Mouse (Mus musculus) cerebellum, adult 2 months (tissue): ENCODE results near the gene Pgpep1. TPM values are rescaled to one million over a fixed set of nuclear protein-coding genes. Genes with fewer than 3 reads are reported as not detected.

Source experiments
- DNase-seq, 2 experiments: peaks; one replicate each; pipeline ENCODE4 v3.0.0; 2021
- H3K27ac ChIP-seq: fragments of 200-500 bp; 2 replicates; pipeline ENCODE4 v1.5.1; 2012; ENCODE audit warnings: low read length, control low read depth, inconsistent platforms; ENCODE audit not compliant: insufficient read depth
- H3K27me3 ChIP-seq: fragments of 200-500 bp; 2 replicates; pipeline ENCODE4 v1.6.1; 2012; ENCODE audit warnings: inconsistent platforms, mild to moderate bottlenecking, low read length, moderate library complexity; ENCODE audit not compliant: control insufficient read depth, insufficient read depth
- H3K4me1 ChIP-seq: fragments of 200-500 bp; 2 replicates; pipeline ENCODE4 v1.6.1; 2011; ENCODE audit warnings: low read length; ENCODE audit not compliant: control insufficient read depth, insufficient read depth
- H3K4me3 ChIP-seq: fragments of 200-500 bp; replicated peaks from 2 replicates; pipeline ENCODE3; 2011; ENCODE audit warnings: mild to moderate bottlenecking, low read depth, low read length, control low read depth; ENCODE audit not compliant: insufficient read depth
- CTCF ChIP-seq: fragments of 200-500 bp; IDR thresholded peaks from 2 replicates; pipeline ENCODE4 v1.5.1; 2011; ENCODE audit warnings: low read depth, mild to moderate bottlenecking, control low read depth, low read length, moderate library complexity, borderline replicate concordance; ENCODE audit not compliant: insufficient read depth
- POLR2A ChIP-seq: fragments of 200-500 bp; IDR thresholded peaks from 2 replicates; pipeline ENCODE4 v1.6.1; 2011; ENCODE audit warnings: low read length, control low read depth, borderline replicate concordance; ENCODE audit not compliant: insufficient read depth
- WGBS: fragments of 180-500 bp; shearing (Covaris S2); methylation state at CpG from one replicate; pipeline ENCODE4 v1.1.7; 2018; 5-methylcytosine and 5-hydroxymethylcytosine counted together
- polyA plus RNA-seq: library from polyadenylated mRNA; depleted of rRNA; stranded (reverse); fragments of >200 nt; gene quantifications from 2 replicates; pipeline ENCODE4 v1.2.3, GENCODE M21; 2012

The Pgpep1 gene
- polyA plus RNA-seq, 1 experiment = 32.5 TPM

DNA sequence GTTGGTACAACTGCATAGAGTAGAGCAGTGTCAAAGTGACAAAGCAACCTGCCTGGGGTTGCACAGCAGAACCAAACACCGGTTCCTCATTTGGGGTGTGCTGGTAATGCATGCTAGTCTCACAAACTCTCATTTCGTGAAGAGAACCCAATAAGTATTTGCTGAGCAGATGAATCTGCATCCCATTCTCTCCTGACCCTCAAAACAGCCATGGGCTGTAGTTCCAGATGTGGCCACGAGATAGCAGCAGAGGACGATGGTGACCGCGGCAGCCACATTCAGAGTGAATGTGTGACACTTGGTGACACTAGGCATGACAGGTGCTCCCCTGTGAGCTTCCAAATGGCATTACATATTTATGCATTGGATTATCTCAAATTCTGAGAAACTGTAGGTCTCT is 48.3 kb downstream of the Pgpep1 start:
- WGBS = 1% methylated on average over 6 of the region's 6 CpGs
- H3K4me3 ChIP-seq = peak overlapping the region; percentile 22
- H3K27ac ChIP-seq = no peak overlapping the region
- TF ChIP-seq CTCF = peak; percentile 94
- no peak for TF ChIP-seq POLR2A
- no peaks in the 10 kb centered on the region for H3K27me3 ChIP-seq
- DNase-seq = peak; percentile 80 to 91
- peaks cover 12% of the 10 kb centered on the region for H3K4me1 ChIP-seq

DNA sequence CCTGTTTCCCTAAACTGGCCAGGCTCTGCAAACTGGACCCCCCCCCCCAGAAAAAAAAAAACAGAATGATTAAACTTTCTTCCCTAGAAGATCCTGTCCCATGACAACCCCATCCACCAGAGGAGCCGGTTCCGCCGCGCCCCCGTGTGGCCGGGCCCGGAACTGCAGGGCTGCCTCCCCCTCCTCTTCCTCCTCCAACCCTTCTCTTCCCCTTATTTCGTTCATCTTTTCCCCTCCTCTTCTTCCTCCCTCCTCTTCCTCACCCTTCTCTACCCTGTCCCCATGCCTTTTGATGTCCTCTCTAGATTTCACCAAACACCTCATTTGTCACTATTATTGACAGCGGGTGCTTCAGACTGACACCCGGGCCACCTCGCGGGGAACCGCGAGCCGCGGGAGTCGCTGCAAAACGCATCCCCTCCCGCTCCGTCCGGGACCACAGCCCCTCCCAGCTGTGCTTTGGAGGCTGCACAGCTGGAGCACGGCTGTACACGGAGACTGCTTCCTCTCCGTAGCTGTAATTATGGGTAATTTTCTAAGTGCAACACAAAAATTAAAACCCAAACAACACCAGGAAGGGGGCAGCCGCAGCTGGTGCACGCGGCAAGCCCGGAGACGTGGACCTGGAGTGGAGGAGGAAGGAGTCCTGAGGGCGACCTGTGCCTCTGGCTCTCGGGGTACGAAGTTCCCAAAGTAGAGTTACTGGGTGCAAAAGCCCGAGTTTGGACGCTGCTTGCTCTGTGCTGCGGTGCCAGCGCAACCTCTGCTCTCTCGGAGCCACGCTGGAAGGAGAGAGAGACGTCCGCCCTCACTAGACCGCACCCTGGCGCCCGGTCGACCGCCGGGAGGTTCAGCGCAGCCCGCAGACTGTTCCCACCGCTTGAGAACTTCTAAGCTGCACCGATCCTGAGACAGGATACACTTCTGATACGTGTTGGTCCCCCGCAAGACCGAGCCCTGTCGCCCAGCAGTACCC is 49.1 kb downstream of the Pgpep1 start:
- Histone ChIP-seq H3K27ac (no peak overlapping the region), H3K4me1 (peaks cover 13% of the 10 kb centered on the region), H3K4me3 (peak overlapping the region; percentile 22), H3K27me3 (no peaks in the 10 kb centered on the region)
- under 1% methylated on average over 54 of the region's 54 CpGs for WGBS
- TF ChIP-seq CTCF = peak; percentile 93
- no peak for TF ChIP-seq POLR2A
- DNase-seq = peak; percentile 60 to 82

- H3K27ac ChIP-seq = peak overlapping the region; percentile 37; the same call in 1 of the 2 replicates
- H3K4me1 ChIP-seq = peaks cover 13% of the 10 kb centered on the region
- WGBS = 1% methylated on average over 41 of the region's 45 CpGs
- no peaks in the 10 kb centered on the region for H3K27me3 ChIP-seq
- peak in 1 of 2 experiments; percentile 62 for DNase-seq
- H3K4me3 ChIP-seq = peak overlapping the region; percentile 17
- TF ChIP-seq POLR2A (no peak), CTCF (no peak)
Observed at GRCm38 (mm10) chr8:70609849-70610795, 50.1 kb downstream of the Pgpep1 start.

DNA sequence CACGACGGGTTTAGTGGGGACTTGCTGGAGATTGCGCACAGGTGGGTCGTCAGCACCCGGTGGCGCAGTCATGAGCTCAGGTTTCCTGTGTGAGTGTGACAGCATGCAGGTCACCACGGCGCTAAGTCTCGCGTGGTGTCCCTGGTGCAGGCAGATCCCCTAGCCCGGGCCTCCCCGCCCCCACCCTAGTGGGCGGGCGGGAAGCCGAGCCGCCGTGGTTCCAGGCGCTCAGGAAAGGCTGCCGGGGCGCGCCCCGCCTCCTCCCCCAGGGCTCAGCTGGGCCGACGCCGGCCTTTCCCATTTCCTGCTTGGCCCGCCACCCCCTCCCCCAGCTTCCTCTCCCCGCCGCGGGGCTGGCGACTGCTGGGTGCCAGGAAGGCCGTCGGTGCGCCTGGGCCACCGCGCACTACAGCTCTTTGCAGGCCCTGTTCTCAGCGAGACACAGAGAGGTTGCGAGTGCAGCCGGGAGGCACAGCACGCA is 50.8 kb downstream of the Pgpep1 start:
- peak; percentile 48 to 52 for DNase-seq
- Histone ChIP-seq H3K27ac (peak overlapping the region; percentile 35; the same call in 1 of the 2 replicates), H3K4me3 (peak overlapping the region; percentile 17), H3K27me3 (no peaks in the 10 kb centered on the region), H3K4me1 (peaks cover 13% of the 10 kb centered on the region)
- 1% methylated on average over 38 of the region's 39 CpGs for WGBS
- TF ChIP-seq CTCF (no peak), POLR2A (no peak)

GRCm38 (mm10) chr8:70608749-70609367 is 51.3 kb downstream of the Pgpep1 start, which contains the start of gene Ssbp4:
Ssbp4 (minus strand) TSS chr8:70608872.
- Histone ChIP-seq H3K27ac (peak within 1 kb of the TSS; percentile 80), H3K4me1 (peaks cover 13% of the 10 kb centered on the region), H3K4me3 (peak within 1 kb of the TSS; percentile 97), H3K27me3 (no peaks in the 10 kb centered on the region)
- DNase-seq = no peak
- no peak for TF ChIP-seq CTCF
- no peak for TF ChIP-seq POLR2A
- WGBS = 5% methylated on average over 26 of the region's 26 CpGs

DNA sequence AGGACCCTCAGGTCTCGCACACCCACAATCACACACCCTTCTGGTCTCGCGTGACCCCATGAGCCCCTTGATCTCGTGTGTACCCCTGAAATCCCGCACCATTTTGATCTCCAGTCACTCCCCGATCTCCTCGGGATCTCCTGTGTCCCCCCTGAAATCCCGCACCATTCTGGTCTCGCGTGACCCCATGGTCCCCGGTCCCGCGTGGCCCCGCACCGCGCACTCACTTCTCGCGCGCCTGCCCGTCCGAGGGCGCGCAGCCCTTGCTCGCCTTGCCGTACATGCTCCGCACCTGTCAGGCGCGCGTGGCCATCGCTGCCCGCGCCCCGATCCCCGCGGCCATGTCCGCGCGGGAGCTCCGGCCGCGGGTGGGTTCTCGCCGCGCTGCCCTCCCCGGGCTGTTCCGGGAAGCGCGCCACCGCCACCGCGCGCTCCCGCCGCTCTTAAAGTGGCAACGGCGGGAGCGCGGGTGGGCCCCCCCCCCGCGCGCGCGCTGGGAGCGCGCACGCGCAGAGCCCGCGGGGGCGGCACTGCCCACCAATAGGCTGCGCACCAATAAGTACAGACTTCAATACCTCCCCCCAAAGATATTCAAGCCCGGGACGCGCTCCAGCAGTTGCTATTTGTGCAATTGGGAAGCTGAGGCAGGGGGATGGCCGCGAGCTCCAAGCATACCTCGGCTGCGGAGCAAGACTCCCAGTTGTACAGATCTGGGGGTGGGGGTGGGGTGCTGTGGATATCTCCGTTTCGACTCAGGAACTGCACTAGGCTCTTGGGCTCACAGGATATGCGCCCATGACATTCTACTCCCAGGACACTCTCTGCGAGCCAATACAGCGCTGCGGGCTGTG is 52.1 kb downstream of the Pgpep1 start:
- peak; percentile 65 to 68 for DNase-seq
- Histone ChIP-seq H3K4me3 (peak overlapping the region; percentile 97), H3K27ac (peak overlapping the region; percentile 80), H3K4me1 (peaks cover 13% of the 10 kb centered on the region), H3K27me3 (no peaks in the 10 kb centered on the region)
- no peak for TF ChIP-seq CTCF
- TF ChIP-seq POLR2A = peak; percentile 67; the same call in 1 of the 2 replicates
- WGBS = 1% methylated on average over 84 of the region's 84 CpGs
